Mouse (Mus musculus): ENCODE results near the gene Metap1d. TPM values are rescaled to one million over a fixed set of nuclear protein-coding genes. Genes with fewer than 3 reads are reported as not detected.

Metap1d gene
- 29.9 and 38.0 TPM in 2 replicates for polyA plus RNA-seq (2014; fragmentation: Nextera tagmentation; extraction: Ambion mirVana)

GRCm38 (mm10) chr2:71453161-71453916, at the start of gene Metap1d:
Gene Metap1d, plus strand, starts transcription at chr2:71453276.
- Histone ChIP-seq H3K4me3 (ENCODE audit: low read depth, low read length) (peak within 1 kb of the TSS; percentile 63), H3K4me1 (replicated peaks; ENCODE audit: control insufficient read depth, insufficient read depth, low read length) (no peaks in the 10 kb centered on the region), H3K27ac (ENCODE audit: low read depth, low read length) (no peak within 1 kb of the TSS), H3K27me3 (ENCODE audit: control insufficient read depth, insufficient read depth, low read length) (peaks cover 2% of the 10 kb centered on the region; the same call in 1 of the 2 replicates), H3K9me3 (ENCODE audit: control insufficient read depth, low read length) (no peaks in the 10 kb centered on the region), H3K4me2 (replicated peaks; ENCODE audit: low read depth, low read length) (peak within 1 kb of the TSS; percentile 59), H3K36me3 (ENCODE audit: control insufficient read depth, insufficient read depth, low read length) (no peaks in the 10 kb centered on the region), H3K9ac (ENCODE audit: low read depth, low read length) (peak within 1 kb of the TSS; percentile 69)
- DNase-seq (ENCODE audit: low spot score) (peak; percentile 98), ATAC-seq (ENCODE audit: low FRiP score) (peak; percentile 96)
- WGBS: under 1% methylated on average over 61 of the region's 61 CpGs

- H3K9me3 ChIP-seq (ENCODE audit: control insufficient read depth, low read length): no peaks in the 10 kb centered on the region
- 93% methylated on average over 1 of the region's 1 CpGs for whole genome bisulfite sequencing
- H3K4me2 ChIP-seq (replicated peaks; ENCODE audit: low read depth, low read length): no peak overlapping the region
- no peak overlapping the region for H3K9ac ChIP-seq (ENCODE audit: low read depth, low read length)
- no peaks in the 10 kb centered on the region for H3K36me3 ChIP-seq (ENCODE audit: control insufficient read depth, insufficient read depth, low read length)
- H3K4me1 ChIP-seq (replicated peaks; ENCODE audit: control insufficient read depth, insufficient read depth, low read length): no peaks in the 10 kb centered on the region
- H3K27ac ChIP-seq (ENCODE audit: low read depth, low read length): no peak overlapping the region
- ATAC-seq (ENCODE audit: low FRiP score) (no peak), DNase-seq (ENCODE audit: low spot score) (no peak)
- H3K27me3 ChIP-seq (ENCODE audit: control insufficient read depth, insufficient read depth, low read length): no peaks in the 10 kb centered on the region
- no peak overlapping the region for H3K4me3 ChIP-seq (ENCODE audit: low read depth, low read length)
Measured at GRCm38 (mm10) chr2:71405613-71406012, 47.5 kb upstream of the Metap1d start.

- no peaks in the 10 kb centered on the region for H3K4me1 ChIP-seq (replicated peaks; ENCODE audit: control insufficient read depth, insufficient read depth, low read length)
- WGBS: 68% methylated on average over 3 of the region's 3 CpGs
- DNase-seq (ENCODE audit: low spot score) (no peak), ATAC-seq (ENCODE audit: low FRiP score) (no peak)
- H3K9me3 ChIP-seq (ENCODE audit: control insufficient read depth, low read length): no peaks in the 10 kb centered on the region
- no peak overlapping the region for H3K4me2 ChIP-seq (replicated peaks; ENCODE audit: low read depth, low read length)
- H3K9ac ChIP-seq (ENCODE audit: low read depth, low read length): no peak overlapping the region
- H3K27me3 ChIP-seq (ENCODE audit: control insufficient read depth, insufficient read depth, low read length): no peaks in the 10 kb centered on the region
- no peak overlapping the region for H3K27ac ChIP-seq (ENCODE audit: low read depth, low read length)
- H3K4me3 ChIP-seq (ENCODE audit: low read depth, low read length): no peak overlapping the region
- H3K36me3 ChIP-seq (ENCODE audit: control insufficient read depth, insufficient read depth, low read length): 0 out of 2 replicates have a peak, but pooled peaks cover 3% of the 10 kb centered on the region
Measured at GRCm38 (mm10) chr2:71418760-71419280, 34.3 kb upstream of the Metap1d start.

GRCm38 (mm10) chr2:71419408-71419807, 33.7 kb upstream of the Metap1d start:
- H3K4me3 ChIP-seq (ENCODE audit: low read depth, low read length): no peak overlapping the region
- 94% methylated on average over 3 of the region's 3 CpGs for WGBS
- no peaks in the 10 kb centered on the region for H3K9me3 ChIP-seq (ENCODE audit: control insufficient read depth, low read length)
- no peaks in the 10 kb centered on the region for H3K4me1 ChIP-seq (replicated peaks; ENCODE audit: control insufficient read depth, insufficient read depth, low read length)
- H3K4me2 ChIP-seq (replicated peaks; ENCODE audit: low read depth, low read length): no peak overlapping the region
- no peaks in the 10 kb centered on the region for H3K27me3 ChIP-seq (ENCODE audit: control insufficient read depth, insufficient read depth, low read length)
- H3K27ac ChIP-seq (ENCODE audit: low read depth, low read length): no peak overlapping the region
- H3K36me3 ChIP-seq (ENCODE audit: control insufficient read depth, insufficient read depth, low read length): 0 out of 2 replicates have a peak, but pooled peaks cover 3% of the 10 kb centered on the region
- ATAC-seq (ENCODE audit: low FRiP score): no peak
- DNase-seq (ENCODE audit: low spot score): no peak
- no peak overlapping the region for H3K9ac ChIP-seq (ENCODE audit: low read depth, low read length)

GRCm38 (mm10) chr2:71420895-71421425, 32.1 kb upstream of the Metap1d start:
- 0 out of 2 replicates have a peak, but pooled peaks cover 3% of the 10 kb centered on the region for H3K36me3 ChIP-seq (ENCODE audit: control insufficient read depth, insufficient read depth, low read length)

GRCm38 (mm10) chr2:71424545-71424944, 28.5 kb upstream of the Metap1d start:
- Histone ChIP-seq H3K9me3 (ENCODE audit: control insufficient read depth, low read length) (no peaks in the 10 kb centered on the region), H3K4me1 (replicated peaks; ENCODE audit: control insufficient read depth, insufficient read depth, low read length) (no peaks in the 10 kb centered on the region), H3K9ac (ENCODE audit: low read depth, low read length) (no peak overlapping the region), H3K36me3 (ENCODE audit: control insufficient read depth, insufficient read depth, low read length) (peaks cover 5% of the 10 kb centered on the region; the same call in 1 of the 2 replicates), H3K27ac (ENCODE audit: low read depth, low read length) (no peak overlapping the region), H3K4me2 (replicated peaks; ENCODE audit: low read depth, low read length) (no peak overlapping the region), H3K27me3 (ENCODE audit: control insufficient read depth, insufficient read depth, low read length) (no peaks in the 10 kb centered on the region), H3K4me3 (ENCODE audit: low read depth, low read length) (no peak overlapping the region)
- DNase-seq (ENCODE audit: low spot score) (no peak), ATAC-seq (ENCODE audit: low FRiP score) (no peak)
- 95% methylated on average over 4 of the region's 4 CpGs for WGBS

More at GRCm38 (mm10) chr2:71420895-71421425, 32.1 kb upstream of the Metap1d start:
- H3K27me3 ChIP-seq (ENCODE audit: control insufficient read depth, insufficient read depth, low read length): no peaks in the 10 kb centered on the region
- H3K4me2 ChIP-seq (replicated peaks; ENCODE audit: low read depth, low read length): no peak overlapping the region
- no peaks in the 10 kb centered on the region for H3K4me1 ChIP-seq (replicated peaks; ENCODE audit: control insufficient read depth, insufficient read depth, low read length)
- ATAC-seq (ENCODE audit: low FRiP score) (no peak), DNase-seq (ENCODE audit: low spot score) (no peak)
- 92% methylated on average over 9 of the region's 9 CpGs for WGBS
- no peak overlapping the region for H3K9ac ChIP-seq (ENCODE audit: low read depth, low read length)
- no peak overlapping the region for H3K27ac ChIP-seq (ENCODE audit: low read depth, low read length)
- H3K9me3 ChIP-seq (ENCODE audit: control insufficient read depth, low read length): no peaks in the 10 kb centered on the region
- no peak overlapping the region for H3K4me3 ChIP-seq (ENCODE audit: low read depth, low read length)

- Histone ChIP-seq H3K9ac (ENCODE audit: low read depth, low read length) (no peak overlapping the region), H3K27ac (ENCODE audit: low read depth, low read length) (no peak overlapping the region), H3K4me3 (ENCODE audit: low read depth, low read length) (no peak overlapping the region), H3K9me3 (ENCODE audit: control insufficient read depth, low read length) (no peaks in the 10 kb centered on the region), H3K27me3 (ENCODE audit: control insufficient read depth, insufficient read depth, low read length) (no peaks in the 10 kb centered on the region), H3K4me1 (replicated peaks; ENCODE audit: control insufficient read depth, insufficient read depth, low read length) (no peaks in the 10 kb centered on the region), H3K36me3 (ENCODE audit: control insufficient read depth, insufficient read depth, low read length) (0 out of 2 replicates have a peak, but pooled peaks cover 3% of the 10 kb centered on the region), H3K4me2 (replicated peaks; ENCODE audit: low read depth, low read length) (no peak overlapping the region)
- 97% methylated on average over 4 of the region's 4 CpGs for WGBS
- ATAC-seq (ENCODE audit: low FRiP score) (no peak), DNase-seq (ENCODE audit: low spot score) (no peak)
Measured at GRCm38 (mm10) chr2:71435440-71435839, 17.6 kb upstream of the Metap1d start.

- no peaks in the 10 kb centered on the region for H3K27me3 ChIP-seq (ENCODE audit: control insufficient read depth, insufficient read depth, low read length)
- H3K9me3 ChIP-seq (ENCODE audit: control insufficient read depth, low read length): no peaks in the 10 kb centered on the region
- H3K4me1 ChIP-seq (replicated peaks; ENCODE audit: control insufficient read depth, insufficient read depth, low read length): no peaks in the 10 kb centered on the region
- ATAC-seq (ENCODE audit: low FRiP score) (no peak), DNase-seq (ENCODE audit: low spot score) (no peak)
- H3K4me3 ChIP-seq (ENCODE audit: low read depth, low read length): no peak overlapping the region
- H3K27ac ChIP-seq (ENCODE audit: low read depth, low read length): no peak overlapping the region
- H3K4me2 ChIP-seq (replicated peaks; ENCODE audit: low read depth, low read length): no peak overlapping the region
- H3K36me3 ChIP-seq (ENCODE audit: control insufficient read depth, insufficient read depth, low read length): no peaks in the 10 kb centered on the region
- WGBS: 46% methylated on average over 2 of the region's 2 CpGs
- H3K9ac ChIP-seq (ENCODE audit: low read depth, low read length): no peak overlapping the region
Measured at GRCm38 (mm10) chr2:71443376-71443775, 9.7 kb upstream of the Metap1d start.
